Mouse (Mus musculus): ENCODE results near the gene B4galt3. TPM values are rescaled to one million over a fixed set of nuclear protein-coding genes. Genes with fewer than 3 reads are reported as not detected.

The B4galt3 gene
- polyA plus RNA-seq, 1 experiment from 2014 or later = 105 TPM

- Histone ChIP-seq H3K4me1 (replicated peaks) (peaks cover 9% of the 10 kb centered on the region), H3K4me2 (no peak overlapping the region), H3K9ac (no peak overlapping the region), H3K9me3 (no peaks in the 10 kb centered on the region), H3K27ac (no peak overlapping the region), H3K27me3 (peaks cover 3% of the 10 kb centered on the region; the same call in 1 of the 2 replicates), H3K36me3 (0 out of 2 replicates have a peak, but pooled peaks cover 3% of the 10 kb centered on the region), H3K4me3 (no peak overlapping the region)
- whole genome bisulfite sequencing = 84% methylated on average over 9 of the region's 9 CpGs
- no peak for ATAC-seq (ENCODE audit: low FRiP score)
Measured at GRCm38 (mm10) chr1:171257781-171258180, 12.3 kb upstream of the B4galt3 start.

GRCm38 (mm10) chr1:171258921-171259320 lies 11.2 kb upstream of the B4galt3 start:
- 83% methylated on average over 17 of the region's 17 CpGs for WGBS
- Histone ChIP-seq H3K9ac (0 out of 2 replicates have a peak overlapping the region, but pooled peaks have one; percentile 8), H3K4me3 (no peak overlapping the region), H3K27ac (no peak overlapping the region), H3K4me2 (no peak overlapping the region), H3K27me3 (peaks cover 3% of the 10 kb centered on the region; the same call in 1 of the 2 replicates), H3K9me3 (no peaks in the 10 kb centered on the region), H3K4me1 (replicated peaks) (peaks cover 16% of the 10 kb centered on the region), H3K36me3 (0 out of 2 replicates have a peak, but pooled peaks cover 3% of the 10 kb centered on the region)
- ATAC-seq (ENCODE audit: low FRiP score) = no peak

- Histone ChIP-seq H3K36me3 (0 out of 2 replicates have a peak, but pooled peaks cover 3% of the 10 kb centered on the region), H3K4me3 (no peak overlapping the region), H3K9ac (no peak overlapping the region), H3K4me1 (replicated peaks) (peaks cover 16% of the 10 kb centered on the region), H3K4me2 (no peak overlapping the region), H3K9me3 (no peaks in the 10 kb centered on the region), H3K27ac (no peak overlapping the region), H3K27me3 (peaks cover 3% of the 10 kb centered on the region; the same call in 1 of the 2 replicates)
- WGBS = 75% methylated on average over 3 of the region's 3 CpGs
- ATAC-seq (ENCODE audit: low FRiP score) = no peak
Measured at GRCm38 (mm10) chr1:171260316-171260715, 9.8 kb upstream of the B4galt3 start.

- Histone ChIP-seq H3K27ac (peak overlapping the region; percentile 83), H3K9ac (peak overlapping the region; percentile 64), H3K36me3 (0 out of 2 replicates have a peak, but pooled peaks cover 3% of the 10 kb centered on the region), H3K4me2 (peak overlapping the region; percentile 54), H3K9me3 (no peaks in the 10 kb centered on the region), H3K27me3 (peaks cover 3% of the 10 kb centered on the region; the same call in 1 of the 2 replicates), H3K4me3 (peak overlapping the region; percentile 28), H3K4me1 (replicated peaks) (peaks cover 16% of the 10 kb centered on the region)
- ATAC-seq (ENCODE audit: low FRiP score) = peak; percentile 70
- WGBS = 5% methylated on average over 8 of the region's 8 CpGs
Measured at GRCm38 (mm10) chr1:171262594-171263130, 7.5 kb upstream of the B4galt3 start.

GRCm38 (mm10) chr1:171263185-171263611 lies 6.9 kb upstream of the B4galt3 start:
- Histone ChIP-seq H3K27ac (peak overlapping the region; percentile 58), H3K36me3 (0 out of 2 replicates have a peak, but pooled peaks cover 3% of the 10 kb centered on the region), H3K9ac (0 out of 2 replicates have a peak overlapping the region, but pooled peaks have one; percentile 64), H3K4me2 (peak overlapping the region; percentile 54), H3K4me3 (peak overlapping the region; percentile 28; the same call in 1 of the 2 replicates), H3K9me3 (no peaks in the 10 kb centered on the region), H3K4me1 (replicated peaks) (peaks cover 16% of the 10 kb centered on the region), H3K27me3 (peaks cover 3% of the 10 kb centered on the region; the same call in 1 of the 2 replicates)
- peak; percentile 89 for ATAC-seq (ENCODE audit: low FRiP score)
- WGBS = 2% methylated on average over 2 of the region's 2 CpGs

GRCm38 (mm10) chr1:171263666-171264461 lies 6.3 kb upstream of the B4galt3 start:
- Histone ChIP-seq H3K27me3 (peaks cover 3% of the 10 kb centered on the region; the same call in 1 of the 2 replicates), H3K4me1 (replicated peaks) (peaks cover 16% of the 10 kb centered on the region), H3K36me3 (0 out of 2 replicates have a peak, but pooled peaks cover 3% of the 10 kb centered on the region), H3K4me2 (peak overlapping the region; percentile 54; the same call in 1 of the 2 replicates), H3K27ac (peak overlapping the region; percentile 58; the same call in 1 of the 2 replicates), H3K4me3 (no peak overlapping the region), H3K9me3 (no peaks in the 10 kb centered on the region), H3K9ac (no peak overlapping the region)
- no peak; the same call in none of the 2 replicates for ATAC-seq (ENCODE audit: low FRiP score)
- 80% methylated on average over 3 of the region's 3 CpGs for WGBS

GRCm38 (mm10) chr1:171265971-171266744 lies 4.0 kb upstream of the B4galt3 start:
- WGBS = 81% methylated on average over 4 of the region's 4 CpGs
- ATAC-seq (ENCODE audit: low FRiP score) = no peak

GRCm38 (mm10) chr1:171268341-171268740 lies 1.8 kb upstream of the B4galt3 start:
- H3K9me3 ChIP-seq = no peaks in the 10 kb centered on the region
- WGBS = 74% methylated on average over 1 of the region's 1 CpGs
- H3K4me2 ChIP-seq = no peak overlapping the region
- no peaks in the 10 kb centered on the region for H3K27me3 ChIP-seq
- ATAC-seq (ENCODE audit: low FRiP score) = no peak
- H3K4me3 ChIP-seq = no peak overlapping the region
- H3K4me1 ChIP-seq (replicated peaks) = peaks cover 31% of the 10 kb centered on the region
- H3K27ac ChIP-seq = no peak overlapping the region
- H3K36me3 ChIP-seq = peaks cover 17% of the 10 kb centered on the region
- H3K9ac ChIP-seq = no peak overlapping the region

More at GRCm38 (mm10) chr1:171265971-171266744, 4.0 kb upstream of the B4galt3 start:
- H3K9ac ChIP-seq = no peak overlapping the region
- peaks cover 28% of the 10 kb centered on the region for H3K4me1 ChIP-seq (replicated peaks)
- H3K36me3 ChIP-seq = no peaks in the 10 kb centered on the region
- H3K27me3 ChIP-seq = no peaks in the 10 kb centered on the region
- H3K4me2 ChIP-seq = no peak overlapping the region
- H3K4me3 ChIP-seq = no peak overlapping the region
- no peak overlapping the region for H3K27ac ChIP-seq
- H3K9me3 ChIP-seq = no peaks in the 10 kb centered on the region

- peak; percentile 77 for ATAC-seq (ENCODE audit: low FRiP score)
- peak overlapping the region; percentile 58 for H3K27ac ChIP-seq
- peak overlapping the region; percentile 67 for H3K4me3 ChIP-seq
- H3K9ac ChIP-seq = peak overlapping the region; percentile 85
- peak overlapping the region; percentile 83 for H3K4me2 ChIP-seq
- peaks cover 26% of the 10 kb centered on the region for H3K4me1 ChIP-seq (replicated peaks)
- no peaks in the 10 kb centered on the region for H3K9me3 ChIP-seq
- H3K27me3 ChIP-seq = no peaks in the 10 kb centered on the region
- WGBS = 1% methylated on average over 19 of the region's 19 CpGs
- peaks cover 39% of the 10 kb centered on the region for H3K36me3 ChIP-seq
Measured at GRCm38 (mm10) chr1:171270573-171270900, 409 bp downstream of the B4galt3 start.

GRCm38 (mm10) chr1:171271196-171271595 lies 1.1 kb downstream of the B4galt3 start:
- H3K4me1 ChIP-seq (replicated peaks) = peaks cover 26% of the 10 kb centered on the region
- no peaks in the 10 kb centered on the region for H3K27me3 ChIP-seq
- H3K4me2 ChIP-seq = peak overlapping the region; percentile 83
- peak overlapping the region; percentile 85 for H3K9ac ChIP-seq
- WGBS = 57% methylated on average over 9 of the region's 9 CpGs
- H3K27ac ChIP-seq = 0 out of 2 replicates have a peak overlapping the region, but pooled peaks have one; percentile 1
- no peak for ATAC-seq (ENCODE audit: low FRiP score)
- H3K9me3 ChIP-seq = no peaks in the 10 kb centered on the region
- H3K36me3 ChIP-seq = peaks cover 45% of the 10 kb centered on the region
- H3K4me3 ChIP-seq = peak overlapping the region; percentile 67

GRCm38 (mm10) chr1:171271622-171272021 lies 1.5 kb downstream of the B4galt3 start:
- Histone ChIP-seq H3K27ac (no peak overlapping the region), H3K4me1 (replicated peaks) (peaks cover 26% of the 10 kb centered on the region), H3K4me3 (peak overlapping the region; percentile 67; the same call in 1 of the 2 replicates), H3K4me2 (peak overlapping the region; percentile 83), H3K27me3 (no peaks in the 10 kb centered on the region), H3K9me3 (no peaks in the 10 kb centered on the region), H3K36me3 (peaks cover 50% of the 10 kb centered on the region), H3K9ac (peak overlapping the region; percentile 24; the same call in 1 of the 2 replicates)
- 71% methylated on average over 10 of the region's 10 CpGs for WGBS
- no peak for ATAC-seq (ENCODE audit: low FRiP score)
